Mouse (Mus musculus) lung, postnatal 36 days (tissue): Measurements from ENCODE around the gene Syt2.
A peak's percentile ranks its signal among the peaks of the same experiment; 100 is the strongest.

ENCODE experiments used
- DNase-seq: peaks from one replicate; pipeline ENCODE4 v3.0.0; 2022; ENCODE audit warnings: mixed read lengths

The Syt2 gene

GRCm38 (mm10) chr1:134646261-134646962 is at the start of gene Syt2:
Syt2 (plus strand) TSS chr1:134646677.
- peak; percentile 22 for DNase-seq

GRCm38 (mm10) chr1:134597339-134598054 is 49.0 kb upstream of the Syt2 start:
- DNase-seq = no peak

GRCm38 (mm10) chr1:134604086-134604485 is 42.4 kb upstream of the Syt2 start:
- DNase-seq = peak; percentile 9

GRCm38 (mm10) chr1:134605670-134606069 is 40.8 kb upstream of the Syt2 start:
- DNase-seq = no peak

- no peak for DNase-seq
These were observed 40.1 kb upstream of the Syt2 start for GRCm38 (mm10) chr1:134606381-134606780.

- no peak for DNase-seq
These were observed 39.2 kb upstream of the Syt2 start for GRCm38 (mm10) chr1:134607279-134607678.

- no peak for DNase-seq
These were observed 37.3 kb upstream of the Syt2 start for GRCm38 (mm10) chr1:134609172-134609571.

- DNase-seq = no peak
These were observed 31.9 kb upstream of the Syt2 start for GRCm38 (mm10) chr1:134614554-134614953.

GRCm38 (mm10) chr1:134614988-134615387 is 31.5 kb upstream of the Syt2 start:
- no peak for DNase-seq

- no peak for DNase-seq
These were observed 28.8 kb upstream of the Syt2 start for GRCm38 (mm10) chr1:134617656-134618055.

- DNase-seq = no peak
These were observed 21.2 kb upstream of the Syt2 start for GRCm38 (mm10) chr1:134625325-134625724.

- no peak for DNase-seq
These were observed 17.0 kb upstream of the Syt2 start for GRCm38 (mm10) chr1:134629455-134629854.

- DNase-seq = no peak
These were observed 12.2 kb upstream of the Syt2 start for GRCm38 (mm10) chr1:134634296-134634695.

GRCm38 (mm10) chr1:134636245-134636644 is 10.2 kb upstream of the Syt2 start:
- DNase-seq = no peak

GRCm38 (mm10) chr1:134636684-134637083 is 9.8 kb upstream of the Syt2 start:
- peak; percentile 50 for DNase-seq

GRCm38 (mm10) chr1:134638041-134638440 is 8.4 kb upstream of the Syt2 start:
- DNase-seq = no peak

GRCm38 (mm10) chr1:134638522-134638921 is 8.0 kb upstream of the Syt2 start:
- DNase-seq = peak; percentile 54

- DNase-seq = no peak
These were observed 7.0 kb upstream of the Syt2 start for GRCm38 (mm10) chr1:134639460-134639859.

GRCm38 (mm10) chr1:134641507-134641906 is 5.0 kb upstream of the Syt2 start:
- peak; percentile 27 for DNase-seq

- peak; percentile 61 for DNase-seq
These were observed 2.8 kb upstream of the Syt2 start for GRCm38 (mm10) chr1:134643702-134644101.

- DNase-seq = no peak
These were observed 873 bp upstream of the Syt2 start for GRCm38 (mm10) chr1:134645408-134646200.

- no peak for DNase-seq
These were observed 446 bp downstream of the Syt2 start for GRCm38 (mm10) chr1:134646963-134647282.

- no peak for DNase-seq
These were observed 1.1 kb downstream of the Syt2 start for GRCm38 (mm10) chr1:134647591-134647990.

GRCm38 (mm10) chr1:134650816-134651215 is 4.3 kb downstream of the Syt2 start:
- no peak for DNase-seq
